Mouse (Mus musculus) lung, postnatal 14 days (tissue): ENCODE measurements at regions not wholly inside any gene's neighbourhood (a gene's known extent, or its start where the extent isn't known, plus 50 kb on each side); places are given as distances from the start of the nearest gene placed in this dataset.

Experiments
- DNase-seq: peaks from one replicate; pipeline ENCODE4 v3.0.0; 2021

- DNase-seq = no peak
Observed at GRCm38 (mm10) chr10:118769751-118770150, 100.3 kb downstream of the Dyrk2 start.

GRCm38 (mm10) chr10:118778656-118779055 lies 91.4 kb downstream of the Dyrk2 start:
- DNase-seq = no peak

GRCm38 (mm10) chr10:118780831-118781569 lies 89.0 kb downstream of the Dyrk2 start:
- DNase-seq = no peak

GRCm38 (mm10) chr10:118781811-118782232 lies 88.2 kb downstream of the Dyrk2 start:
- no peak for DNase-seq

GRCm38 (mm10) chr10:118782646-118783045 lies 87.4 kb downstream of the Dyrk2 start:
- DNase-seq = no peak

- DNase-seq = no peak
Observed at GRCm38 (mm10) chr10:118787280-118787690, 82.7 kb downstream of the Dyrk2 start.

- DNase-seq = no peak
Observed at GRCm38 (mm10) chr10:118792352-118793100, 77.5 kb downstream of the Dyrk2 start.

- no peak for DNase-seq
Observed at GRCm38 (mm10) chr10:118793794-118794193, 76.2 kb downstream of the Dyrk2 start.

- no peak for DNase-seq
Observed at GRCm38 (mm10) chr10:118794395-118795060, 75.5 kb downstream of the Dyrk2 start.

GRCm38 (mm10) chr10:118795061-118795407 lies 75.0 kb downstream of the Dyrk2 start:
- DNase-seq = no peak

GRCm38 (mm10) chr10:118796512-118796911 lies 73.5 kb downstream of the Dyrk2 start:
- no peak for DNase-seq

- no peak for DNase-seq
Observed at GRCm38 (mm10) chr10:118797256-118797655, 72.8 kb downstream of the Dyrk2 start.

GRCm38 (mm10) chr10:118799767-118800166 lies 70.2 kb downstream of the Dyrk2 start:
- no peak for DNase-seq

GRCm38 (mm10) chr10:118803922-118804557 lies 66.0 kb downstream of the Dyrk2 start:
- DNase-seq = no peak

- peak; percentile 34 for DNase-seq
Observed at GRCm38 (mm10) chr10:118804574-118804973, 65.4 kb downstream of the Dyrk2 start.
